Mouse (Mus musculus) limb, embryonic 10.5 days (tissue): ENCODE results near the gene Adam11. TPM values are rescaled to one million over a fixed set of nuclear protein-coding genes. Genes with fewer than 3 reads are reported as not detected.

Experiments used
- DNase-seq: peaks from one replicate; pipeline ENCODE4 v3.0.0-alpha.2; 2017; ENCODE audit warnings: low spot score
- H3K27ac ChIP-seq: fragments of 300-500 bp; sonication (generic); 2 replicates; pipeline ENCODE4 v1.5.1; 2016; ENCODE audit warnings: mild to moderate bottlenecking
- H3K27me3 ChIP-seq: fragments of 300-500 bp; sonication (generic); 2 replicates; pipeline ENCODE4 v1.6.1; 2016; ENCODE audit warnings: low read depth, mild to moderate bottlenecking; ENCODE audit not compliant: poor library complexity, severe bottlenecking
- H3K36me3 ChIP-seq: fragments of 300-500 bp; sonication (generic); 2 replicates; pipeline ENCODE4 v1.6.1; 2016; ENCODE audit warnings: mild to moderate bottlenecking, moderate library complexity
- H3K4me1 ChIP-seq: fragments of 300-500 bp; sonication (generic); 2 replicates; pipeline ENCODE4 v1.6.1; 2016
- H3K4me3 ChIP-seq: fragments of 300-500 bp; sonication (generic); 2 replicates; pipeline ENCODE4 v1.5.1; 2016; ENCODE audit warnings: mild to moderate bottlenecking, moderate library complexity
- H3K9me3 ChIP-seq: fragments of 300-500 bp; sonication (generic); replicated peaks from 2 replicates; pipeline ENCODE4 v1.6.1; 2016; ENCODE audit warnings: mild to moderate bottlenecking
- WGBS: fragments of 180-500 bp; shearing (Covaris S2); methylation state at CpG from one replicate; pipeline ENCODE4 v1.1.7; 2016; 5-methylcytosine and 5-hydroxymethylcytosine counted together
- polyA plus RNA-seq: library from polyadenylated mRNA; unstranded; fragments of >200 nt; fragmentation: Nextera tagmentation; extraction: Ambion mirVana; gene quantifications from 2 replicates; pipeline ENCODE4 v1.2.1, GENCODE M21; 2016

Gene Adam11
- polyA plus RNA-seq, 1 experiment from 2014 or later: 25.1 TPM

- Histone ChIP-seq H3K36me3 (peaks cover 25% of the 10 kb centered on the region), H3K9me3 (no peaks in the 10 kb centered on the region), H3K27ac (peak overlapping the region; percentile 94), H3K4me1 (peaks cover 79% of the 10 kb centered on the region), H3K4me3 (peak overlapping the region; percentile 60), H3K27me3 (peaks cover 22% of the 10 kb centered on the region)
- WGBS: under 1% methylated on average over 46 of the region's 46 CpGs
- peak; percentile 95 for DNase-seq
Observed at GRCm38 (mm10) chr11:102773713-102774611, 12.7 kb downstream of the Adam11 start.

GRCm38 (mm10) chr11:102774621-102775141 is 13.4 kb downstream of the Adam11 start:
- Histone ChIP-seq H3K27me3 (peaks cover 24% of the 10 kb centered on the region), H3K9me3 (no peaks in the 10 kb centered on the region), H3K4me3 (peak overlapping the region; percentile 60), H3K36me3 (peaks cover 25% of the 10 kb centered on the region), H3K27ac (peak overlapping the region; percentile 94), H3K4me1 (peaks cover 83% of the 10 kb centered on the region)
- 2% methylated on average over 25 of the region's 25 CpGs for WGBS
- DNase-seq: peak; percentile 93

- Histone ChIP-seq H3K27ac (peak overlapping the region; percentile 79), H3K4me1 (peaks cover 65% of the 10 kb centered on the region), H3K27me3 (0 out of 2 replicates have a peak, but pooled peaks cover 8% of the 10 kb centered on the region), H3K36me3 (peaks cover 25% of the 10 kb centered on the region), H3K9me3 (no peaks in the 10 kb centered on the region), H3K4me3 (peak overlapping the region; percentile 20)
- WGBS: 33% methylated on average over 21 of the region's 21 CpGs
- DNase-seq: peak; percentile 73
Observed at GRCm38 (mm10) chr11:102777598-102777997, 16.4 kb downstream of the Adam11 start.

- DNase-seq: no peak
- H3K27ac ChIP-seq: peak overlapping the region; percentile 79
- H3K4me1 ChIP-seq: peaks cover 60% of the 10 kb centered on the region
- no peaks in the 10 kb centered on the region for H3K9me3 ChIP-seq
- WGBS: 24% methylated on average over 14 of the region's 14 CpGs
- 0 out of 2 replicates have a peak, but pooled peaks cover 8% of the 10 kb centered on the region for H3K27me3 ChIP-seq
- peaks cover 25% of the 10 kb centered on the region for H3K36me3 ChIP-seq
- peak overlapping the region; percentile 20 for H3K4me3 ChIP-seq
Observed at GRCm38 (mm10) chr11:102778165-102778564, 16.9 kb downstream of the Adam11 start.

- Histone ChIP-seq H3K9me3 (no peaks in the 10 kb centered on the region), H3K4me3 (no peak overlapping the region; the same call in 1 of the 2 replicates), H3K4me1 (peaks cover 55% of the 10 kb centered on the region), H3K27ac (peak overlapping the region; percentile 79), H3K27me3 (0 out of 2 replicates have a peak, but pooled peaks cover 8% of the 10 kb centered on the region), H3K36me3 (peaks cover 25% of the 10 kb centered on the region)
- no peak for DNase-seq
- WGBS: 44% methylated on average over 5 of the region's 5 CpGs
Observed at GRCm38 (mm10) chr11:102778597-102778996, 17.4 kb downstream of the Adam11 start.

- H3K27ac ChIP-seq: peak overlapping the region; percentile 79
- no peak overlapping the region for H3K4me3 ChIP-seq
- no peak for DNase-seq
- peaks cover 54% of the 10 kb centered on the region for H3K4me1 ChIP-seq
- WGBS: 84% methylated on average over 8 of the region's 8 CpGs
- H3K9me3 ChIP-seq: no peaks in the 10 kb centered on the region
- H3K27me3 ChIP-seq: 0 out of 2 replicates have a peak, but pooled peaks cover 8% of the 10 kb centered on the region
- H3K36me3 ChIP-seq: peaks cover 25% of the 10 kb centered on the region
Observed at GRCm38 (mm10) chr11:102779081-102779638, 17.9 kb downstream of the Adam11 start.

GRCm38 (mm10) chr11:102779824-102780223 is 18.6 kb downstream of the Adam11 start:
- H3K4me3 ChIP-seq: no peak overlapping the region
- H3K27ac ChIP-seq: peak overlapping the region; percentile 56
- no peak for DNase-seq
- no peaks in the 10 kb centered on the region for H3K9me3 ChIP-seq
- 82% methylated on average over 7 of the region's 7 CpGs for WGBS
- peaks cover 50% of the 10 kb centered on the region for H3K4me1 ChIP-seq
- H3K27me3 ChIP-seq: 0 out of 2 replicates have a peak, but pooled peaks cover 8% of the 10 kb centered on the region
- H3K36me3 ChIP-seq: peaks cover 25% of the 10 kb centered on the region

GRCm38 (mm10) chr11:102780271-102780985 is 19.2 kb downstream of the Adam11 start:
- WGBS: 50% methylated on average over 11 of the region's 11 CpGs
- H3K4me3 ChIP-seq: no peak overlapping the region
- DNase-seq: no peak
- 0 out of 2 replicates have a peak, but pooled peaks cover 8% of the 10 kb centered on the region for H3K27me3 ChIP-seq
- H3K9me3 ChIP-seq: no peaks in the 10 kb centered on the region
- peak overlapping the region; percentile 56 for H3K27ac ChIP-seq
- H3K36me3 ChIP-seq: peaks cover 24% of the 10 kb centered on the region
- peaks cover 44% of the 10 kb centered on the region for H3K4me1 ChIP-seq

- 73% methylated on average over 10 of the region's 10 CpGs for WGBS
- H3K27me3 ChIP-seq: 0 out of 2 replicates have a peak, but pooled peaks cover 8% of the 10 kb centered on the region
- no peak for DNase-seq
- H3K36me3 ChIP-seq: peaks cover 19% of the 10 kb centered on the region
- H3K27ac ChIP-seq: no peak overlapping the region
- peaks cover 38% of the 10 kb centered on the region for H3K4me1 ChIP-seq
- no peaks in the 10 kb centered on the region for H3K9me3 ChIP-seq
- no peak overlapping the region for H3K4me3 ChIP-seq
Observed at GRCm38 (mm10) chr11:102780986-102781351, 19.7 kb downstream of the Adam11 start.

- Histone ChIP-seq H3K36me3 (peaks cover 14% of the 10 kb centered on the region), H3K4me1 (peaks cover 36% of the 10 kb centered on the region), H3K9me3 (no peaks in the 10 kb centered on the region), H3K4me3 (no peak overlapping the region), H3K27me3 (0 out of 2 replicates have a peak, but pooled peaks cover 4% of the 10 kb centered on the region), H3K27ac (no peak overlapping the region)
- WGBS: 85% methylated on average over 4 of the region's 4 CpGs
- DNase-seq: no peak
Observed at GRCm38 (mm10) chr11:102781523-102781922, 20.3 kb downstream of the Adam11 start.

GRCm38 (mm10) chr11:102783443-102783842 is 22.2 kb downstream of the Adam11 start:
- peaks cover 23% of the 10 kb centered on the region for H3K4me1 ChIP-seq

GRCm38 (mm10) chr11:102787688-102788177 is 26.5 kb downstream of the Adam11 start:
- Histone ChIP-seq H3K4me1 (peaks cover 10% of the 10 kb centered on the region), H3K4me3 (no peak overlapping the region), H3K9me3 (no peaks in the 10 kb centered on the region), H3K36me3 (no peaks in the 10 kb centered on the region), H3K27me3 (no peaks in the 10 kb centered on the region), H3K27ac (no peak overlapping the region)
- DNase-seq: no peak
- WGBS: 83% methylated on average over 5 of the region's 5 CpGs

More at GRCm38 (mm10) chr11:102783443-102783842, 22.2 kb downstream of the Adam11 start:
- no peak overlapping the region for H3K27ac ChIP-seq
- H3K36me3 ChIP-seq: no peaks in the 10 kb centered on the region
- 67% methylated on average over 7 of the region's 7 CpGs for WGBS
- H3K27me3 ChIP-seq: 0 out of 2 replicates have a peak, but pooled peaks cover 4% of the 10 kb centered on the region
- H3K4me3 ChIP-seq: no peak overlapping the region
- no peak for DNase-seq
- no peaks in the 10 kb centered on the region for H3K9me3 ChIP-seq
